Mouse (Mus musculus) midbrain, embryonic 16.5 days (tissue): ENCODE measurements at regions not wholly inside any gene's neighbourhood (a gene's known extent, or its start where the extent isn't known, plus 50 kb on each side); places are given as distances from the start of the nearest gene placed in this dataset.

Experiments
- ATAC-seq: fragments of 200-750 bp; cut with Nextera tagmentation; 2 replicates; pipeline ENCODE4 v1.8.0; 2017; ENCODE audit warnings: moderate TSS enrichment
- H3K27ac ChIP-seq: fragments of 300-500 bp; sonication (generic); 2 replicates; pipeline ENCODE4 v1.5.1; 2014; ENCODE audit warnings: mild to moderate bottlenecking, low read length, mixed read lengths
- H3K27me3 ChIP-seq: fragments of 300-500 bp; sonication (generic); 2 replicates; pipeline ENCODE4 v1.6.1; 2014; ENCODE audit warnings: low read depth, low read length, mixed read lengths; ENCODE audit not compliant: control insufficient read depth, insufficient read depth
- H3K36me3 ChIP-seq: fragments of 300-500 bp; sonication (generic); 2 replicates; pipeline ENCODE4 v1.6.1; 2014; ENCODE audit warnings: mild to moderate bottlenecking, low read length, moderate library complexity, mixed read lengths; ENCODE audit not compliant: control insufficient read depth, insufficient read depth
- H3K4me1 ChIP-seq: fragments of 300-500 bp; sonication (generic); 2 replicates; pipeline ENCODE4 v1.6.1; 2014; ENCODE audit warnings: mild to moderate bottlenecking, low read length, mixed read lengths; ENCODE audit not compliant: control insufficient read depth, insufficient read depth
- H3K4me2 ChIP-seq: fragments of 300-500 bp; sonication (generic); 2 replicates; pipeline ENCODE4 v1.6.1; 2014; ENCODE audit warnings: mild to moderate bottlenecking, low read length, mixed read lengths
- H3K4me3 ChIP-seq: fragments of 300-500 bp; sonication (generic); 2 replicates; pipeline ENCODE4 v1.5.1; 2014; ENCODE audit warnings: low read depth, mild to moderate bottlenecking, low read length, moderate library complexity, mixed read lengths
- H3K9ac ChIP-seq: fragments of 300-500 bp; sonication (generic); 2 replicates; pipeline ENCODE4 v1.6.1; 2014; ENCODE audit warnings: low read depth, low read length, mixed read lengths
- H3K9me3 ChIP-seq: fragments of 300-500 bp; sonication (generic); replicated peaks from 2 replicates; pipeline ENCODE4 v1.6.1; 2014; ENCODE audit warnings: mild to moderate bottlenecking, low read length, mixed read lengths; ENCODE audit not compliant: control insufficient read depth, poor library complexity, severe bottlenecking
- WGBS: fragments of 180-500 bp; shearing (Covaris S2); extraction: QIAGEN DNeasy Blood & Tissue Kit; methylation state at CpG from one replicate; pipeline ENCODE4 v1.1.7; 2014; 5-methylcytosine and 5-hydroxymethylcytosine counted together

DNA sequence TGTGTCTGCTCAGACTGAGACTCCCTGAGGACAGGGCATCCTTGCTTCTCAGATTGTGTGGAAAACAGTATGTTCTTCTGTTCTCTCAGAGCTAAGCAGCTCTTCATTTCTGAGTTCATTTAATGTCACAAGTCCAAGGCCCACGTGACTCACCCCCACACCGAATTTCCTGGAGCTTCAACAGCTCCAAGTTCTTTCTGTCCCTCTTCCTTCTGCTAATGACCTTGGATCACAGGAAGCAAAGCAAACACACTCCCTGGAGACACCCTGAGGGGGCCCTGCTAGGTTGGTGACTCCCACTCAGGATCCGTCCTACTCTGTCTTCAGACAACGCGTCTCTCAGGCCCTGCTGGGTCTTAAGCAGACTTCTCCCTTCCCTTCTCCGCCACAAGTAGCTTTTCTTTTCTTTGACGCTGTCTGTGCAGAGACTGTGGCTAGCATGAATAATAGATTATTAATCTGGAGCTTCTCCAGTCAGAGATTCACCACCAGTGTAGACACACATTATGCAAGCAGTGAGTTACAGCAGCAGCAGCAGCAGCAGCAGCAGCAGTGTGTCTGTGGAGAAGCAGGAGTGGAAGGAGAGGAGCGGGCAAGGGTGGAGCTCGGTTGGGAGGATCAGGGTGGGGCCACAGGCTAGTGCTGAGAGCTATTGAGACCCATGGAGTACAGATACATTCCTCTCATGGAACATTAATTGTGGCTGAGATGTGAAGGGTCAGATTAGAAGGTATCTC is 115.4 kb upstream of the Lrfn2 start:
- peak; percentile 51; the same call in 1 of the 2 replicates for ATAC-seq
- Histone ChIP-seq H3K36me3 (no peaks in the 10 kb centered on the region), H3K4me1 (peaks cover 6% of the 10 kb centered on the region), H3K27ac (no peak overlapping the region), H3K4me2 (no peak overlapping the region), H3K4me3 (no peak overlapping the region), H3K9me3 (no peaks in the 10 kb centered on the region), H3K9ac (no peak overlapping the region), H3K27me3 (no peaks in the 10 kb centered on the region)
- 49% methylated on average over 9 of the region's 9 CpGs for WGBS

DNA sequence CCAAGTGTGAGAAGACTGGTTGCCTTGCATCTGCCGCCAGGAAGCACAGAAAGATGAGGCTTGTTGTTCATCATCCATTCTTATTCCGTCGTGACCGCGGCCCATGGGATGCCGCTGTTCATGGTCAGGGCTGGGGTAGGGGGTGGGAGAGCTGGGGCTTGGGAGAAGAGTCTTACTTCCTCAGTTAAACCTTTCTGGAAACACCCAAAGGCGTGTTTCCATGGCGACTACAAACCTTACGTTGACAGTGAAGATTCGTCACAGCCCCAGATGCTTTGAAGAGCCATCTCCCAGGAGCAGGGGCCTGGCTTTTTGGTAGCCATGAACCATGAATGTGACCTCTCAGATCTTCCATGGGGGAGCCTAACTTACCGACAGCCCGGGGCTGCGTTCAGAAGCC is 114.6 kb upstream of the Lrfn2 start:
- no peaks in the 10 kb centered on the region for H3K27me3 ChIP-seq
- H3K4me1 ChIP-seq = peaks cover 3% of the 10 kb centered on the region; the same call in 1 of the 2 replicates

DNA sequence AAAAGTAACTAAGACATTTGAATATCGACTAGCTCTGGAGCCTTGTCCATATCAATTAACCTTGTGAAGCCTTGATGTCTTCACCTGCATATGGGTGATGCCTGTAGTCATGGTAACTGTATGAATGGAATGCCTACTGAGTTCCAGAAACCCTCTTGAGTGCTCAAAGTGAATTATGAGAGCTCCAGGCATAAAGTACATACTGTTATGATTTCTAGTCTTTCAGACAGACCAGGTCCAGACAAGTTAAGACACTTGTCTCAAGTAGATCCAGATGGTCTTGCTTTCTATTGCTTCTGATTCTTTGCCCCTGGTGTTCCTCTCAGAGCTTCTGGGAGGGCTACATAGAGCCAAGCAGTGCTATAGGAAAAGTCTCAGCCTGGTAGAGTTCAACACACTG is 112.5 kb upstream of the Lrfn2 start:
- H3K4me2 ChIP-seq = no peak overlapping the region
- no peaks in the 10 kb centered on the region for H3K27me3 ChIP-seq
- peaks cover 2% of the 10 kb centered on the region; the same call in 1 of the 2 replicates for H3K4me1 ChIP-seq
- ATAC-seq = no peak
- no peak overlapping the region for H3K4me3 ChIP-seq
- no peaks in the 10 kb centered on the region for H3K36me3 ChIP-seq
- H3K9ac ChIP-seq = no peak overlapping the region
- H3K9me3 ChIP-seq = no peaks in the 10 kb centered on the region
- H3K27ac ChIP-seq = no peak overlapping the region
- 76% methylated on average over 1 of the region's 1 CpGs for WGBS

More for the DNA sequence above, 114.6 kb upstream of the Lrfn2 start:
- H3K27ac ChIP-seq = no peak overlapping the region
- no peak for ATAC-seq
- no peaks in the 10 kb centered on the region for H3K36me3 ChIP-seq
- no peak overlapping the region for H3K4me2 ChIP-seq
- no peaks in the 10 kb centered on the region for H3K9me3 ChIP-seq
- no peak overlapping the region for H3K9ac ChIP-seq
- H3K4me3 ChIP-seq = no peak overlapping the region
- 71% methylated on average over 13 of the region's 13 CpGs for WGBS

DNA sequence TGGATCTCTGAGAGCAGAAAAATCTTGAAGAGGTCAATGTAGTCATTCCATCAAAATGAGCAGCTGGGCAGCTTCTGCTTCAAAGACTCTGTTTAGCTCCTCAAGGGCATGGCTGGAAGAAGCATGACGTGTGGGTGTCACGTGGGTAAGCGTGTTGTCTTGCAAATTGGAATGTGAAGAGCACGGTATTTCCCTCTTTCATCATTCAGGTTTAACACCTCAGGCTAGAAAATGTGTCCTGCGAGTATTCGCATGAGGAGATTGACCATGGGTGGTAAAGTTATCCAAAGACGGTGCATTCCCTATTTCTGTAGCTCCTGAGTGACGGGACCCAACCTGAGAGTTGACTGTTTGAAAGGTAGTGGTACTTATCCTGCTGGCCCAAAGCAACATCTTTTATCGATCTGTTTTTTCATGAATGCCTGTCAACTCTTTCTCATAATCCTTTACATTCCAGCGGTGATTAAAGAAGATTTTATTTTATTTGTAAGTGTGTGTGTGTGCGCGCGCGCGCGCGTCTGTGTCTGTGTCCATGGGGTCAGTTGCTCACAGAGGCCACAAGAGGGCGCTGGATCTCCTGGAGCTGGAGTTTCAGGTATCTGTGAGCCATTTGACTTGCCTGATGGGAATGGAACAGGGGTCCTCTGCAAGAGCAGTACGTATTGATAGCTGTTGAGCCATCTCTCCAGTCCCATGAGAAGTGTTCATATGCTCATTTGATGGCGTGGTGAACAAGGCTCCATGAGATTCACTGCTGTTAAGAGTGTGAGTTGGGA is 109.9 kb upstream of the Lrfn2 start:
- Histone ChIP-seq H3K27me3 (no peaks in the 10 kb centered on the region), H3K9me3 (no peaks in the 10 kb centered on the region), H3K9ac (no peak overlapping the region), H3K4me3 (no peak overlapping the region), H3K4me1 (peaks cover 3% of the 10 kb centered on the region; the same call in 1 of the 2 replicates), H3K36me3 (no peaks in the 10 kb centered on the region), H3K4me2 (no peak overlapping the region), H3K27ac (no peak overlapping the region)
- 89% methylated on average over 20 of the region's 20 CpGs for WGBS
- no peak for ATAC-seq

DNA sequence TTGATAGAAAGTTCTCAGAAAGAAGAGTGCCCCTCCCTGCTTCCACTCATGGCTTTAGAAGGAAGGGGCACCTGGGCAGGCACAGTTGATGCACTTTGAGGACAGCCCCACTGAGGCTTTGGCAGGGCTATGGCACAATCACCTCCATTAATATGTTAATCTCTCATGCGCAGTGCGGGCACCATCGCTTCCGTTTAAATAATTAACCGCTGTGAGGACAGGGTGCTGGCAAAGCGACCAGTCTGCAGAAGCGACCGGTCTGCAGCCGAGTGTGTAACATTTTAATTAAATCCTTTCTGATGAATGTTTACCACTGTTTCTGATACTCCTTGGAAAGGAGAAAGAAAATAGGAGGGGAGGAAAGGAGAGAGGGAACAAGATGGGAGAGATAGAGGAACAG is 108.3 kb upstream of the Lrfn2 start:
- Histone ChIP-seq H3K4me1 (peaks cover 3% of the 10 kb centered on the region; the same call in 1 of the 2 replicates), H3K9me3 (no peaks in the 10 kb centered on the region), H3K9ac (no peak overlapping the region), H3K4me2 (no peak overlapping the region), H3K36me3 (no peaks in the 10 kb centered on the region), H3K27ac (no peak overlapping the region), H3K4me3 (no peak overlapping the region), H3K27me3 (no peaks in the 10 kb centered on the region)
- ATAC-seq = no peak
- 35% methylated on average over 9 of the region's 9 CpGs for WGBS

DNA sequence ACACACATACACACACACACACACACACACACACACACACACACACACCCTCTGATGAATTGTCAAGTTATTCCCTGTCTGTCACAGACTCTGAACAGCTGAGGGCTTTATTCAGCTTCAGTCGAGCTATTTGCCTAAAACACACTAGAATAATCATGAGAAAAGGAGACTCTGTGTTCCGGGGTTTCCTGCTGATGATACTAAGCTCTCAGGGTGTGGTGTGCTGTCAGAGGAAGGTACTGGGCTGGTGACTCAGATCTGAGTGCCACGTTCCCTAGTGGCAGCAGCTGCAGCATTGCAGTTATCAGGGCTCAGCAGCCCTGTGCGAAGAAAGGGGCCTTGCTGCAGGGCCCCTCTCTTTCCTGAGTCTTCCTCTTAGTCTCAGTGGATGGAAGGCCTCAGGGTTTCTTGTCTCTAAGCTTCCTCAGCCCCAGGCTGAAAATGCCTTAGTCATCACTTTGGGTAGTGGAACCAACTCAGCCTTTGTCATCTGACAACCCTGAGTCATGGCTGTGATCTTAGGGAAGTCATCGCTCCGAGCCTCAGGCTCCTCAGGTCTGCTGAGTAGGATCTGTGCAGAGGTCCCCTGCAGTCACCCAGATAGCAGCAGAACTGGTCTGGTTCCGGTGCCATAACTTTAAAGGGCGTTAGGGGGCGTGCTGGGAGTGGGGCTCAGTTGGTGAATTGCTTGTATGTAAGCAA is 106.8 kb upstream of the Lrfn2 start:
- no peak overlapping the region for H3K27ac ChIP-seq
- WGBS = 51% methylated on average over 9 of the region's 9 CpGs
- H3K4me1 ChIP-seq = peaks cover 3% of the 10 kb centered on the region; the same call in 1 of the 2 replicates
- H3K27me3 ChIP-seq = no peaks in the 10 kb centered on the region
- no peaks in the 10 kb centered on the region for H3K36me3 ChIP-seq
- no peak overlapping the region for H3K9ac ChIP-seq
- H3K4me3 ChIP-seq = no peak overlapping the region
- H3K9me3 ChIP-seq = no peaks in the 10 kb centered on the region
- ATAC-seq = no peak; the same call in 1 of the 2 replicates
- no peak overlapping the region for H3K4me2 ChIP-seq

- H3K27ac ChIP-seq = peak overlapping the region; percentile 38; the same call in 1 of the 2 replicates
- 0 out of 2 replicates have a peak overlapping the region, but pooled peaks have one; percentile 6 for H3K4me2 ChIP-seq
- H3K4me3 ChIP-seq = no peak overlapping the region
- peak; percentile 67; the same call in 1 of the 2 replicates for ATAC-seq
- WGBS = 32% methylated on average over 20 of the region's 20 CpGs
- no peak overlapping the region for H3K9ac ChIP-seq
- H3K4me1 ChIP-seq = peaks cover 8% of the 10 kb centered on the region
- H3K27me3 ChIP-seq = no peaks in the 10 kb centered on the region
- no peaks in the 10 kb centered on the region; the same call in 1 of the 2 replicates for H3K9me3 ChIP-seq
- no peaks in the 10 kb centered on the region for H3K36me3 ChIP-seq
These were observed 93.7 kb upstream of the Lrfn2 start for GRCm38 (mm10) chr17:48838297-48838979.

DNA sequence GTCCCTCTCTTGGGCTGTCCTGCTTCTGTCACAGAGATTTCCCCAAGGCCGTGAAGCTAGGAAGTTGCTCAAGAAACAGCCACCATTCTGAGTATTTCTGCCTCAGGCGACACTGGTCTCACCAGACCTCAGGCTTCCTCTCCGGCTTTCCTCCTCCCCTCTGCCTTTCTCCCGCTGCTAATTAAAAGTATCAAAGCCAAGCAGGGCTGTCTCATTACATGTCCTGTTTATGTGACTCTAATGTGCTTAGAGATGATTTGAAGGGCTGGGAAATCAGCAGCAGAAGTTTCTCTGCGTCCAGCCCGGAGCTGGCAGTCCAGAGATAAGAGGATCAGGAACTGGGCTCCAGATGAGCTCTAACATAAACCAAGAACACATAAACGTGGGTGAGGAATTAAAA is 84.3 kb upstream of the Lrfn2 start:
- no peaks in the 10 kb centered on the region for H3K27me3 ChIP-seq
- H3K4me3 ChIP-seq = no peak overlapping the region
- H3K36me3 ChIP-seq = no peaks in the 10 kb centered on the region
- H3K27ac ChIP-seq = no peak overlapping the region
- H3K9ac ChIP-seq = no peak overlapping the region
- no peak overlapping the region for H3K4me2 ChIP-seq
- H3K4me1 ChIP-seq = peaks cover 3% of the 10 kb centered on the region; the same call in 1 of the 2 replicates
- H3K9me3 ChIP-seq = no peaks in the 10 kb centered on the region
- ATAC-seq = peak; percentile 42; the same call in 1 of the 2 replicates
- 45% methylated on average over 7 of the region's 7 CpGs for WGBS
